Mouse (Mus musculus) intestine, postnatal 0 days (tissue): ENCODE results near the gene Slc29a2. TPM values are rescaled to one million over a fixed set of nuclear protein-coding genes. Genes with fewer than 3 reads are reported as not detected.
A peak's percentile ranks its signal among the peaks of the same experiment; 100 is the strongest.

Experiments used
- ATAC-seq: fragments of 200-750 bp; cut with Nextera tagmentation; 2 replicates; pipeline ENCODE4 v1.8.0; 2017; ENCODE audit warnings: mild to moderate bottlenecking, moderate TSS enrichment, moderate library complexity
- H3K27ac ChIP-seq: fragments of 300-500 bp; sonication (generic); 2 replicates; pipeline ENCODE4 v1.5.1; 2014; ENCODE audit warnings: mild to moderate bottlenecking, low read depth, low read length, moderate library complexity
- H3K27me3 ChIP-seq: fragments of 300-500 bp; sonication (generic); replicated peaks from 2 replicates; pipeline ENCODE4 v1.6.1; 2014; ENCODE audit warnings: low read length, mixed read lengths; ENCODE audit not compliant: control insufficient read depth, insufficient read depth
- H3K36me3 ChIP-seq: fragments of 300-500 bp; sonication (generic); 2 replicates; pipeline ENCODE4 v1.6.1; 2014; ENCODE audit warnings: mild to moderate bottlenecking, moderate library complexity; ENCODE audit not compliant: control insufficient read depth, insufficient read depth
- H3K4me1 ChIP-seq: fragments of 300-500 bp; sonication (generic); replicated peaks from 2 replicates; pipeline ENCODE4 v1.6.1; 2014; ENCODE audit warnings: antibody characterized with exemption, low read length, mixed read lengths; ENCODE audit not compliant: control insufficient read depth, insufficient read depth
- H3K4me2 ChIP-seq: fragments of 300-500 bp; sonication (generic); replicated peaks from 2 replicates; pipeline ENCODE4 v1.6.1; 2014; ENCODE audit warnings: low read depth, mild to moderate bottlenecking, moderate library complexity
- H3K4me3 ChIP-seq: fragments of 300-500 bp; sonication (generic); 2 replicates; pipeline ENCODE4 v1.5.1; 2014; ENCODE audit warnings: low read depth, low read length
- H3K9ac ChIP-seq: fragments of 300-500 bp; sonication (generic); 2 replicates; pipeline ENCODE4 v1.6.1; 2014; ENCODE audit warnings: mild to moderate bottlenecking, low read depth, low read length
- H3K9me3 ChIP-seq: fragments of 300-500 bp; sonication (generic); 2 replicates; pipeline ENCODE4 v1.6.1; 2016; ENCODE audit warnings: mixed run types; ENCODE audit not compliant: control insufficient read depth
- CTCF ChIP-seq: sonication (generic); IDR thresholded peaks from 2 replicates; pipeline ENCODE4 v1.5.1; 2016; ENCODE audit warnings: low read depth, mild to moderate bottlenecking, control low read depth, antibody characterized with exemption, moderate library complexity
- WGBS: fragments of 180-500 bp; shearing (Covaris S2); extraction: QIAGEN DNeasy Blood & Tissue Kit; methylation state at CpG from one replicate; pipeline ENCODE4 v1.1.7; 2014; 5-methylcytosine and 5-hydroxymethylcytosine counted together
- polyA plus RNA-seq: library from polyadenylated mRNA; unstranded; fragments of >200 nt; fragmentation: Nextera tagmentation; extraction: Ambion mirVana; gene quantifications from 2 replicates; pipeline ENCODE4 v1.2.1, GENCODE M21; 2015

Slc29a2 gene
- polyA plus RNA-seq, 1 experiment from 2014 or later = 1.3 TPM

GRCm38 (mm10) chr19:5004925-5005324 is 18.7 kb upstream of the Slc29a2 start:
- Histone ChIP-seq H3K4me3 (no peak overlapping the region), H3K9me3 (no peaks in the 10 kb centered on the region), H3K9ac (no peak overlapping the region), H3K27ac (no peak overlapping the region), H3K36me3 (no peaks in the 10 kb centered on the region), H3K27me3 (0 out of 2 replicates have a peak, but pooled peaks cover 5% of the 10 kb centered on the region), H3K4me2 (no peak overlapping the region), H3K4me1 (no peaks in the 10 kb centered on the region)
- 46% methylated on average over 4 of the region's 4 CpGs for WGBS
- no peak; the same call in 1 of the 2 replicates for ATAC-seq
- no peak for TF ChIP-seq CTCF

- no peak for TF ChIP-seq CTCF
- no peak; the same call in 1 of the 2 replicates for ATAC-seq
- WGBS = 61% methylated on average over 8 of the region's 8 CpGs
- no peak overlapping the region for H3K4me2 ChIP-seq
- no peaks in the 10 kb centered on the region for H3K36me3 ChIP-seq
- no peaks in the 10 kb centered on the region for H3K9me3 ChIP-seq
- H3K27me3 ChIP-seq = no peaks in the 10 kb centered on the region
- H3K9ac ChIP-seq = no peak overlapping the region
- no peak overlapping the region for H3K4me3 ChIP-seq
- no peaks in the 10 kb centered on the region; the same call in 1 of the 2 replicates for H3K4me1 ChIP-seq
- H3K27ac ChIP-seq = no peak overlapping the region
Measured at GRCm38 (mm10) chr19:5013138-5013537, 10.5 kb upstream of the Slc29a2 start.

GRCm38 (mm10) chr19:5014961-5015398 is 8.7 kb upstream of the Slc29a2 start:
- H3K9ac ChIP-seq = no peak overlapping the region
- no peak overlapping the region for H3K4me3 ChIP-seq
- 16% methylated on average over 8 of the region's 8 CpGs for WGBS
- no peaks in the 10 kb centered on the region for H3K36me3 ChIP-seq
- ATAC-seq = no peak
- no peak overlapping the region for H3K4me2 ChIP-seq
- no peaks in the 10 kb centered on the region for H3K27me3 ChIP-seq
- H3K4me1 ChIP-seq = no peaks in the 10 kb centered on the region; the same call in 1 of the 2 replicates
- no peaks in the 10 kb centered on the region for H3K9me3 ChIP-seq
- no peak overlapping the region for H3K27ac ChIP-seq
- TF ChIP-seq CTCF = peak; percentile 75

GRCm38 (mm10) chr19:5016221-5016742 is 7.4 kb upstream of the Slc29a2 start:
- no peaks in the 10 kb centered on the region; the same call in 1 of the 2 replicates for H3K4me1 ChIP-seq
- H3K36me3 ChIP-seq = no peaks in the 10 kb centered on the region
- no peak for ATAC-seq
- WGBS = 24% methylated on average over 10 of the region's 10 CpGs
- no peak for TF ChIP-seq CTCF
- H3K4me2 ChIP-seq = peak overlapping the region; percentile 30; the same call in 1 of the 2 replicates
- no peaks in the 10 kb centered on the region for H3K9me3 ChIP-seq
- no peak overlapping the region for H3K4me3 ChIP-seq
- H3K9ac ChIP-seq = no peak overlapping the region
- H3K27ac ChIP-seq = no peak overlapping the region; the same call in 1 of the 2 replicates
- no peaks in the 10 kb centered on the region for H3K27me3 ChIP-seq

GRCm38 (mm10) chr19:5016782-5017181 is 6.9 kb upstream of the Slc29a2 start:
- Histone ChIP-seq H3K4me2 (peak overlapping the region; percentile 30; the same call in 1 of the 2 replicates), H3K9ac (no peak overlapping the region), H3K4me1 (no peaks in the 10 kb centered on the region; the same call in 1 of the 2 replicates), H3K27me3 (no peaks in the 10 kb centered on the region), H3K9me3 (no peaks in the 10 kb centered on the region), H3K4me3 (no peak overlapping the region), H3K36me3 (no peaks in the 10 kb centered on the region), H3K27ac (no peak overlapping the region)
- peak; percentile 88 for TF ChIP-seq CTCF
- 23% methylated on average over 12 of the region's 12 CpGs for WGBS
- peak; percentile 23; the same call in 1 of the 2 replicates for ATAC-seq

GRCm38 (mm10) chr19:5017611-5018010 is 6.0 kb upstream of the Slc29a2 start:
- no peak for TF ChIP-seq CTCF
- Histone ChIP-seq H3K9ac (no peak overlapping the region), H3K27ac (no peak overlapping the region), H3K4me3 (no peak overlapping the region), H3K9me3 (no peaks in the 10 kb centered on the region), H3K27me3 (no peaks in the 10 kb centered on the region), H3K4me1 (no peaks in the 10 kb centered on the region; the same call in 1 of the 2 replicates), H3K36me3 (no peaks in the 10 kb centered on the region), H3K4me2 (no peak overlapping the region)
- ATAC-seq = no peak
- 78% methylated on average over 4 of the region's 4 CpGs for WGBS
